Mouse (Mus musculus) embryo, embryonic 9.5 days (tissue): ENCODE measurements around the gene Gm38655.
"Not testable (repeated sequence)": the region's sequence is repeated elsewhere in the genome, so short reads cannot be mapped to it uniquely, and the experiment has no call there.

Experiments used
- DNase-seq: peaks from one replicate; pipeline ENCODE4 v3.0.0-alpha.2; 2017; ENCODE audit errors: extremely low spot score

The Gm38655 gene

GRCm38 (mm10) chr17:25175411-25175810 lies at the start of gene Gm38655:
TSS of gene Gm38655 (minus strand) at chr17:25175471.
- no peak for DNase-seq

- no peak for DNase-seq
Measured at GRCm38 (mm10) chr17:25224586-25225222, 49.4 kb upstream of the Gm38655 start.

- no peak for DNase-seq
Measured at GRCm38 (mm10) chr17:25222951-25223601, 47.8 kb upstream of the Gm38655 start.

GRCm38 (mm10) chr17:25222504-25222940 lies 47.3 kb upstream of the Gm38655 start:
- not testable (repeated sequence) for DNase-seq

GRCm38 (mm10) chr17:25221821-25222503 lies 46.7 kb upstream of the Gm38655 start:
- DNase-seq, result peak; percentile 55

GRCm38 (mm10) chr17:25220746-25221145 lies 45.5 kb upstream of the Gm38655 start:
- DNase-seq, result no peak

- DNase-seq, result no peak
Measured at GRCm38 (mm10) chr17:25219492-25220295, 44.4 kb upstream of the Gm38655 start.

GRCm38 (mm10) chr17:25218967-25219366 lies 43.7 kb upstream of the Gm38655 start:
- no peak for DNase-seq

GRCm38 (mm10) chr17:25215431-25215830 lies 40.2 kb upstream of the Gm38655 start:
- DNase-seq, result no peak

GRCm38 (mm10) chr17:25211705-25212104 lies 36.4 kb upstream of the Gm38655 start:
- DNase-seq, result no peak

- no peak for DNase-seq
Measured at GRCm38 (mm10) chr17:25210680-25211466, 35.6 kb upstream of the Gm38655 start.

GRCm38 (mm10) chr17:25210006-25210405 lies 34.7 kb upstream of the Gm38655 start:
- no peak for DNase-seq

GRCm38 (mm10) chr17:25202401-25202800 lies 27.1 kb upstream of the Gm38655 start:
- DNase-seq, result no peak

- no peak for DNase-seq
Measured at GRCm38 (mm10) chr17:25189091-25189490, 13.8 kb upstream of the Gm38655 start.

- DNase-seq, result peak; percentile 83
Measured at GRCm38 (mm10) chr17:25188150-25189031, 13.1 kb upstream of the Gm38655 start, which contains the start of gene Unkl. TSS of gene Unkl (plus strand) at chr17:25188397.

GRCm38 (mm10) chr17:25187784-25188149 lies 12.5 kb upstream of the Gm38655 start:
- no peak for DNase-seq

GRCm38 (mm10) chr17:25184961-25185360 lies 9.7 kb upstream of the Gm38655 start:
- no peak for DNase-seq

- peak; percentile 98 for DNase-seq
Measured at GRCm38 (mm10) chr17:25184129-25184691, 8.9 kb upstream of the Gm38655 start, which contains the start of gene BC003965. TSS of gene BC003965 (plus strand) at chr17:25184554.

- no peak for DNase-seq
Measured at GRCm38 (mm10) chr17:25183232-25183631, 8.0 kb upstream of the Gm38655 start.

- DNase-seq, result no peak
Measured at GRCm38 (mm10) chr17:25172558-25172957, 2.7 kb downstream of the Gm38655 start.
